Mouse (Mus musculus): ENCODE data around the gene Gse1.

GRCm38 (mm10) chr8:120304097-120304496, 75.8 kb downstream of the Gse1 start:
- TF ChIP-seq CTCF (IDR thresholded peaks at IDR 0.05; ENCODE audit: control insufficient read depth, insufficient read depth, low read length) (no peak), POLR2A (IDR thresholded peaks at IDR 0.05; ENCODE audit: borderline replicate concordance, control insufficient read depth, low read depth, low read length) (no peak)
